In genomic region chr12:54694847-54695510, GRCm38 (mm10) we compare ENCODE assay signal across 8 mouse cellular contexts. TPM values are rescaled to one million over a fixed set of nuclear protein-coding genes. Genes with fewer than 3 reads are reported as not detected.
A peak's percentile ranks its signal among the peaks of the same experiment; 100 is the strongest.
DNase-seq lines count a peak whose midpoint lies in the region; ATAC-seq and TF ChIP-seq lines count a peak whose summit lies in the region.

No protein-coding gene starts in this region.

- H3K4me1 ChIP-seq in lung, embryonic 14.5 days (ENCODE audit: insufficient read depth) = no peaks in the 10 kb centered on the region
- H3K4me1 ChIP-seq in embryonic fibroblast, embryonic 13.5 days (ENCODE audit: control insufficient read depth, insufficient read depth, low read length) = peaks cover 2% of the 10 kb centered on the region
- peaks cover 7% of the 10 kb centered on the region for H3K4me1 ChIP-seq in intestine, embryonic 16.5 days (ENCODE audit: control insufficient read depth, insufficient read depth, low read length)
- 0 out of 2 replicates have a peak, but pooled peaks cover 6% of the 10 kb centered on the region for H3K4me1 ChIP-seq in neural tube, embryonic 14.5 days (ENCODE audit: control insufficient read depth, insufficient read depth, low read length)

- ATAC-seq in lung, embryonic 14.5 days (ENCODE audit: insufficient read depth) = no peak
- no peak for ATAC-seq in intestine, embryonic 16.5 days
- ATAC-seq in neural tube, embryonic 14.5 days (ENCODE audit: low read depth) = no peak

- TF ChIP-seq POLR2A in embryonic fibroblast, embryonic 13.5 days (IDR thresholded peaks at IDR 0.05; ENCODE audit: low read depth, low read length) = no peak; the same call in 1 of the 2 replicates

- peaks cover 11% of the 10 kb centered on the region for H3K36me3 ChIP-seq in lung, embryonic 14.5 days (ENCODE audit: insufficient read depth)
- no peaks in the 10 kb centered on the region for H3K36me3 ChIP-seq in intestine, embryonic 16.5 days (ENCODE audit: control insufficient read depth, insufficient read depth, low read length)
- 0 out of 2 replicates have a peak, but pooled peaks cover 3% of the 10 kb centered on the region for H3K36me3 ChIP-seq in neural tube, embryonic 14.5 days (ENCODE audit: control insufficient read depth, insufficient read depth, low read length)

- TF ChIP-seq CTCF in lung, embryonic 14.5 days (IDR thresholded peaks at IDR 0.05; ENCODE audit: low read depth) = no peak
- TF ChIP-seq CTCF in embryonic fibroblast, embryonic 13.5 days (IDR thresholded peaks at IDR 0.05; ENCODE audit: borderline replicate concordance, insufficient read depth, low read length) = no peak

- peak overlapping the region; percentile 96 for H3K27ac ChIP-seq in lung, embryonic 14.5 days (ENCODE audit: low read depth)
- peak overlapping the region; percentile 92 for H3K27ac ChIP-seq in embryonic fibroblast, embryonic 13.5 days (ENCODE audit: insufficient read depth, low read length)
- peak overlapping the region; percentile 97 for H3K27ac ChIP-seq in intestine, embryonic 16.5 days (ENCODE audit: low read length)
- H3K27ac ChIP-seq in neural tube, embryonic 14.5 days (ENCODE audit: low read depth, low read length) = peak overlapping the region; percentile 95

- H3K9ac ChIP-seq in lung, embryonic 14.5 days = peak overlapping the region; percentile 82
- peak overlapping the region; percentile 93 for H3K9ac ChIP-seq in intestine, embryonic 16.5 days (ENCODE audit: low read depth, low read length)
- peak overlapping the region; percentile 89 for H3K9ac ChIP-seq in neural tube, embryonic 14.5 days (replicated peaks; ENCODE audit: low read depth, low read length)

- no peaks in the 10 kb centered on the region for H3K9me3 ChIP-seq in lung, embryonic 14.5 days (ENCODE audit: low read depth, low read length)
- no peaks in the 10 kb centered on the region for H3K9me3 ChIP-seq in intestine, embryonic 16.5 days (ENCODE audit: control insufficient read depth, low read length)
- no peaks in the 10 kb centered on the region for H3K9me3 ChIP-seq in neural tube, embryonic 14.5 days (ENCODE audit: control insufficient read depth, low read length)

- DNase-seq in lung, embryonic 14.5 days = no peak
- DNase-seq in lung, postnatal 25 days (ENCODE audit: low spot score) = no peak
- DNase-seq in spleen, postnatal 4 days (ENCODE audit: low spot score in 2 of 2) = no peak
- no peak for DNase-seq in spleen, adult 12 weeks (ENCODE audit: low spot score)
- no peak for DNase-seq in ovary, postnatal 14 days (ENCODE audit: low spot score)

- 36% methylated on average over 12 of the region's 12 CpGs for WGBS in lung, embryonic 14.5 days
- WGBS in intestine, embryonic 16.5 days = 36% methylated on average over 12 of the region's 12 CpGs
- 45% methylated on average over 12 of the region's 12 CpGs for WGBS in neural tube, embryonic 14.5 days

- no peaks in the 10 kb centered on the region for H3K27me3 ChIP-seq in lung, embryonic 14.5 days (ENCODE audit: insufficient read depth, low read length)
- no peaks in the 10 kb centered on the region for H3K27me3 ChIP-seq in intestine, embryonic 16.5 days (replicated peaks; ENCODE audit: control insufficient read depth, insufficient read depth, low read length)
- H3K27me3 ChIP-seq in neural tube, embryonic 14.5 days (ENCODE audit: control insufficient read depth, insufficient read depth, low read length) = no peaks in the 10 kb centered on the region

- peak overlapping the region; percentile 91 for H3K4me2 ChIP-seq in lung, embryonic 14.5 days
- H3K4me2 ChIP-seq in intestine, embryonic 16.5 days (ENCODE audit: low read depth, low read length) = peak overlapping the region; percentile 67
- peak overlapping the region; percentile 73 for H3K4me2 ChIP-seq in neural tube, embryonic 14.5 days (ENCODE audit: low read depth, low read length)

- peak overlapping the region; percentile 81 for H3K4me3 ChIP-seq in lung, embryonic 14.5 days (ENCODE audit: low read depth, low read length)
- H3K4me3 ChIP-seq in embryonic fibroblast, embryonic 13.5 days (ENCODE audit: insufficient read depth, low read length) = peak overlapping the region; percentile 84
- peak overlapping the region; percentile 89 for H3K4me3 ChIP-seq in intestine, embryonic 16.5 days (ENCODE audit: low read length)
- peak overlapping the region; percentile 74 for H3K4me3 ChIP-seq in neural tube, embryonic 14.5 days (ENCODE audit: low read depth, low read length)

RNA-seq across cellular contexts. Expression of gene Eapp, which starts 0.7 kb away (rescaled TPM):
- polyA plus RNA-seq in lung, embryonic 14.5 days (2014; fragmentation: Nextera tagmentation; extraction: Ambion mirVana) = 56.1 and 59.4 TPM in 2 replicates
- 43.6 and 53.1 TPM in 2 replicates for polyA plus RNA-seq in embryonic fibroblast, embryonic 13.5 days (2011; ENCODE audit: insufficient read length, low read depth, missing spikeins)
- polyA plus RNA-seq in intestine, embryonic 16.5 days (2015; fragmentation: Nextera tagmentation; extraction: Ambion mirVana) = 57.8 and 60.9 TPM in 2 replicates
- polyA plus RNA-seq in neural tube, embryonic 14.5 days (2014; fragmentation: Nextera tagmentation; extraction: Ambion mirVana) = 77.2 and 83.9 TPM in 2 replicates

RNA-seq across cellular contexts. Expression of gene Sptssa, which starts 38.6 kb away (rescaled TPM):
- polyA plus RNA-seq in lung, embryonic 14.5 days (2014; fragmentation: Nextera tagmentation; extraction: Ambion mirVana) = 189 and 200 TPM in 2 replicates
- polyA plus RNA-seq in embryonic fibroblast, embryonic 13.5 days (2011; ENCODE audit: insufficient read length, low read depth, missing spikeins) = 59.2 and 68.0 TPM in 2 replicates
- polyA plus RNA-seq in intestine, embryonic 16.5 days (2015; fragmentation: Nextera tagmentation; extraction: Ambion mirVana) = 234 and 236 TPM in 2 replicates
- polyA plus RNA-seq in neural tube, embryonic 14.5 days (2014; fragmentation: Nextera tagmentation; extraction: Ambion mirVana) = 219 and 224 TPM in 2 replicates
